Mouse (Mus musculus) adipocyte (in vitro differentiated cells): ENCODE data around the gene Scrg1.
"Not testable (repeated sequence)": the region's sequence is repeated elsewhere in the genome, so short reads cannot be mapped to it uniquely, and the experiment has no call there.

Experiments
- DNase-seq: peaks from one replicate; pipeline ENCODE4 v3.0.0-alpha.2; 2016; ENCODE audit warnings: low spot score

The Scrg1 gene

GRCm38 (mm10) chr8:57455765-57456164 is at the start of gene Scrg1:
TSS of gene Scrg1 (plus strand) at chr8:57455923.
- no peak for DNase-seq

- DNase-seq = no peak
Observed at GRCm38 (mm10) chr8:57406366-57406765, 49.4 kb upstream of the Scrg1 start.

- DNase-seq = no peak
Observed at GRCm38 (mm10) chr8:57409333-57409732, 46.4 kb upstream of the Scrg1 start.

GRCm38 (mm10) chr8:57409779-57410472 is 45.8 kb upstream of the Scrg1 start:
- DNase-seq = no peak

GRCm38 (mm10) chr8:57410473-57410863 is 45.3 kb upstream of the Scrg1 start:
- DNase-seq = no peak

GRCm38 (mm10) chr8:57411366-57411765 is 44.4 kb upstream of the Scrg1 start:
- DNase-seq = no peak

GRCm38 (mm10) chr8:57416827-57417226 is 38.9 kb upstream of the Scrg1 start:
- DNase-seq = no peak

- peak; percentile 52 for DNase-seq
Observed at GRCm38 (mm10) chr8:57426074-57426473, 29.6 kb upstream of the Scrg1 start.

GRCm38 (mm10) chr8:57427581-57428366 is 27.9 kb upstream of the Scrg1 start:
- DNase-seq = no peak

- DNase-seq = no peak
Observed at GRCm38 (mm10) chr8:57428566-57428965, 27.2 kb upstream of the Scrg1 start.

- peak; percentile 86 for DNase-seq
Observed at GRCm38 (mm10) chr8:57429166-57429887, 26.4 kb upstream of the Scrg1 start.

- DNase-seq = not testable (repeated sequence)
Observed at GRCm38 (mm10) chr8:57429888-57430274, 25.8 kb upstream of the Scrg1 start.

GRCm38 (mm10) chr8:57430901-57431300 is 24.8 kb upstream of the Scrg1 start:
- no peak for DNase-seq

- no peak for DNase-seq
Observed at GRCm38 (mm10) chr8:57432802-57433201, 22.9 kb upstream of the Scrg1 start.

GRCm38 (mm10) chr8:57435768-57436436 is 19.8 kb upstream of the Scrg1 start:
- no peak for DNase-seq

GRCm38 (mm10) chr8:57436437-57436796 is 19.3 kb upstream of the Scrg1 start:
- DNase-seq = no peak

- DNase-seq = no peak
Observed at GRCm38 (mm10) chr8:57441131-57441530, 14.6 kb upstream of the Scrg1 start.

GRCm38 (mm10) chr8:57441556-57441955 is 14.2 kb upstream of the Scrg1 start:
- DNase-seq = no peak

- no peak for DNase-seq
Observed at GRCm38 (mm10) chr8:57443289-57443688, 12.4 kb upstream of the Scrg1 start.

- DNase-seq = not testable (repeated sequence)
Observed at GRCm38 (mm10) chr8:57445901-57446300, 9.8 kb upstream of the Scrg1 start.

GRCm38 (mm10) chr8:57450726-57451125 is 5.0 kb upstream of the Scrg1 start:
- no peak for DNase-seq

GRCm38 (mm10) chr8:57451896-57452295 is 3.8 kb upstream of the Scrg1 start:
- no peak for DNase-seq
